Mouse (Mus musculus) E14TG2a.4 (cell line): ENCODE measurements around the gene Wee2.

Experiments used
- CTCF ChIP-seq: conservative IDR thresholded peaks from 2 replicates; pipeline ENCODE4 v1.5.1; 2014; ENCODE audit warnings: low read length
- POU5F1 ChIP-seq: IDR thresholded peaks from 2 replicates; pipeline ENCODE4 v1.6.1; 2014; ENCODE audit warnings: low read length, borderline replicate concordance

DNA sequence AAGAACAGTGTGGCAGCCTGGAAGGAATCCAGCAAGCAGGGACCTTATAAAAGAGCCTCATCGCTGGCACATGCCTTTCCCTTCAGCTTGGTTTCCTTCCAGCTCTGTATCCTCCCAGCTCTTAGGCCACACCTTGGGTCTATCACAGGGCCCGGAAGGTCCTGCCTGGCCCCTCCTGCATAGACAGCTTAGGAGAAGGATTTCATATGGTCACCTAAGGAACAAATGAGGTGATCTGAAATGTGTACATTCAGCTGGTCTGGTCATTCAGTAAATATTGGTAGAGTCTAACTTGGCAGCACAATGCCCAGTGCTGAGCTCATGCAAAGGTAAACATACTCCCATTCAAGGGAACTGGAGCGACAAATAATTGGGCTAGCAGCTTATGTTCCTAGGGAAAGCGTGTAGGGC, 9.4 kb upstream of the Wee2 start:
- TF ChIP-seq CTCF (no peak), POU5F1 (no peak)
